Mouse (Mus musculus) cerebellum, adult 2 months (tissue): ENCODE measurements around the gene Ppp1r18. TPM values are rescaled to one million over a fixed set of nuclear protein-coding genes. Genes with fewer than 3 reads are reported as not detected.
"Not testable (repeated sequence)": the region's sequence is repeated elsewhere in the genome, so short reads cannot be mapped to it uniquely, and the experiment has no call there.

ENCODE experiments used
- DNase-seq, 2 experiments: peaks; one replicate each; pipeline ENCODE4 v3.0.0; 2021
- H3K27ac ChIP-seq: fragments of 200-500 bp; 2 replicates; pipeline ENCODE4 v1.5.1; 2012; ENCODE audit warnings: low read length, control low read depth, inconsistent platforms; ENCODE audit not compliant: insufficient read depth
- H3K27me3 ChIP-seq: fragments of 200-500 bp; 2 replicates; pipeline ENCODE4 v1.6.1; 2012; ENCODE audit warnings: inconsistent platforms, mild to moderate bottlenecking, low read length, moderate library complexity; ENCODE audit not compliant: control insufficient read depth, insufficient read depth
- H3K4me1 ChIP-seq: fragments of 200-500 bp; 2 replicates; pipeline ENCODE4 v1.6.1; 2011; ENCODE audit warnings: low read length; ENCODE audit not compliant: control insufficient read depth, insufficient read depth
- H3K4me3 ChIP-seq: fragments of 200-500 bp; replicated peaks from 2 replicates; pipeline ENCODE3; 2011; ENCODE audit warnings: mild to moderate bottlenecking, low read depth, low read length, control low read depth; ENCODE audit not compliant: insufficient read depth
- CTCF ChIP-seq: fragments of 200-500 bp; IDR thresholded peaks from 2 replicates; pipeline ENCODE4 v1.5.1; 2011; ENCODE audit warnings: low read depth, mild to moderate bottlenecking, control low read depth, low read length, moderate library complexity, borderline replicate concordance; ENCODE audit not compliant: insufficient read depth
- POLR2A ChIP-seq: fragments of 200-500 bp; IDR thresholded peaks from 2 replicates; pipeline ENCODE4 v1.6.1; 2011; ENCODE audit warnings: low read length, control low read depth, borderline replicate concordance; ENCODE audit not compliant: insufficient read depth
- WGBS: fragments of 180-500 bp; shearing (Covaris S2); methylation state at CpG from one replicate; pipeline ENCODE4 v1.1.7; 2018; 5-methylcytosine and 5-hydroxymethylcytosine counted together
- polyA plus RNA-seq: library from polyadenylated mRNA; depleted of rRNA; stranded (reverse); fragments of >200 nt; gene quantifications from 2 replicates; pipeline ENCODE4 v1.2.3, GENCODE M21; 2012

Ppp1r18 gene
- polyA plus RNA-seq, 1 experiment: 8.7 TPM

- WGBS: 35% methylated on average over 26 of the region's 26 CpGs
- H3K27ac ChIP-seq: no peak overlapping the region
- H3K4me1 ChIP-seq: peaks cover 7% of the 10 kb centered on the region; the same call in 1 of the 2 replicates
- peak in 1 of 2 experiments; percentile 44 for DNase-seq
- TF ChIP-seq CTCF (peak; percentile 41; the same call in 1 of the 2 replicates), POLR2A (no peak)
- no peak overlapping the region for H3K4me3 ChIP-seq
- H3K27me3 ChIP-seq: no peaks in the 10 kb centered on the region
Observed at GRCm38 (mm10) chr17:35834696-35835422, 30.5 kb upstream of the Ppp1r18 start.

- Histone ChIP-seq H3K27ac (no peak overlapping the region), H3K27me3 (no peaks in the 10 kb centered on the region), H3K4me3 (no peak overlapping the region), H3K4me1 (peaks cover 7% of the 10 kb centered on the region; the same call in 1 of the 2 replicates)
- WGBS: 45% methylated on average over 26 of the region's 26 CpGs
- TF ChIP-seq CTCF (no peak), POLR2A (no peak)
- peak; percentile 37 to 55 for DNase-seq
Observed at GRCm38 (mm10) chr17:35835424-35836140, 29.8 kb upstream of the Ppp1r18 start.

GRCm38 (mm10) chr17:35836178-35836965 is 29.0 kb upstream of the Ppp1r18 start:
- H3K27me3 ChIP-seq: no peaks in the 10 kb centered on the region
- TF ChIP-seq POLR2A (no peak), CTCF (peak; percentile 74)
- WGBS: 4% methylated on average over 24 of the region's 24 CpGs
- peak overlapping the region; percentile 91 for H3K4me3 ChIP-seq
- peaks cover 7% of the 10 kb centered on the region; the same call in 1 of the 2 replicates for H3K4me1 ChIP-seq
- peak overlapping the region; percentile 1; the same call in 1 of the 2 replicates for H3K27ac ChIP-seq
- DNase-seq: peak; percentile 84 to 88

- no peaks in the 10 kb centered on the region for H3K27me3 ChIP-seq
- peak; percentile 77 to 78 for DNase-seq
- H3K27ac ChIP-seq: peak overlapping the region; percentile 44; the same call in 1 of the 2 replicates
- H3K4me3 ChIP-seq: peak overlapping the region; percentile 91
- peaks cover 7% of the 10 kb centered on the region; the same call in 1 of the 2 replicates for H3K4me1 ChIP-seq
- under 1% methylated on average over 25 of the region's 25 CpGs for WGBS
- TF ChIP-seq POLR2A: no peak
- TF ChIP-seq CTCF: no peak
Observed at GRCm38 (mm10) chr17:35836991-35837422, 28.4 kb upstream of the Ppp1r18 start.

- Histone ChIP-seq H3K4me3 (peak overlapping the region; percentile 91), H3K27ac (peak overlapping the region; percentile 44; the same call in 1 of the 2 replicates), H3K4me1 (peaks cover 7% of the 10 kb centered on the region; the same call in 1 of the 2 replicates), H3K27me3 (no peaks in the 10 kb centered on the region)
- TF ChIP-seq POLR2A (no peak), CTCF (no peak)
- DNase-seq: peak; percentile 56 to 61
- WGBS: under 1% methylated on average over 18 of the region's 18 CpGs
Observed at GRCm38 (mm10) chr17:35837487-35837886, 27.9 kb upstream of the Ppp1r18 start.

- TF ChIP-seq CTCF (no peak), POLR2A (peak; percentile 95)
- peak within 1 kb of the TSS; percentile 44; the same call in 1 of the 2 replicates for H3K27ac ChIP-seq
- peaks cover 7% of the 10 kb centered on the region; the same call in 1 of the 2 replicates for H3K4me1 ChIP-seq
- peak; percentile 96 to 98 for DNase-seq
- no peaks in the 10 kb centered on the region for H3K27me3 ChIP-seq
- WGBS: under 1% methylated on average over 29 of the region's 29 CpGs
- H3K4me3 ChIP-seq: peak within 1 kb of the TSS; percentile 91
Observed at GRCm38 (mm10) chr17:35838122-35838544, 27.3 kb upstream of the Ppp1r18 start, which contains the start of gene Tubb5. Gene Tubb5 (minus strand): TSS chr17:35838306.

GRCm38 (mm10) chr17:35838570-35838969 is 26.8 kb upstream of the Ppp1r18 start:
- Histone ChIP-seq H3K27me3 (no peaks in the 10 kb centered on the region), H3K27ac (no peak overlapping the region), H3K4me1 (peaks cover 7% of the 10 kb centered on the region; the same call in 1 of the 2 replicates), H3K4me3 (no peak overlapping the region)
- 9% methylated on average over 5 of the region's 5 CpGs for WGBS
- no peak for TF ChIP-seq CTCF
- TF ChIP-seq POLR2A: no peak
- DNase-seq: peak in 1 of 2 experiments; percentile 33

GRCm38 (mm10) chr17:35839002-35839401 is 26.4 kb upstream of the Ppp1r18 start:
- DNase-seq, H3K27me3 ChIP-seq, H3K27ac ChIP-seq, H3K4me1 ChIP-seq, H3K4me3 ChIP-seq: not testable (repeated sequence)
- WGBS: 64% methylated on average over 3 of the region's 3 CpGs
